8 mouse cellular contexts compared by ENCODE assay signal in genomic region chr9:43210771-43211450, GRCm38 (mm10). TPM values are rescaled to one million over a fixed set of nuclear protein-coding genes. Genes with fewer than 3 reads are reported as not detected.
DNase-seq lines count a peak whose midpoint lies in the region; ATAC-seq and TF ChIP-seq lines count a peak whose summit lies in the region.

No protein-coding gene starts in this region.

- H3K36me3 ChIP-seq in forebrain, embryonic 12.5 days (replicated peaks), result no peaks in the 10 kb centered on the region
- H3K36me3 ChIP-seq in forebrain, embryonic 16.5 days (ENCODE audit: control insufficient read depth, insufficient read depth), result no peaks in the 10 kb centered on the region
- no peaks in the 10 kb centered on the region for H3K36me3 ChIP-seq in hindbrain, embryonic 16.5 days (ENCODE audit: control insufficient read depth, insufficient read depth, low read length)
- H3K36me3 ChIP-seq in midbrain, embryonic 16.5 days (ENCODE audit: control insufficient read depth, insufficient read depth, low read length), result no peaks in the 10 kb centered on the region

- H3K9me3 ChIP-seq in forebrain, embryonic 12.5 days, result no peaks in the 10 kb centered on the region
- no peaks in the 10 kb centered on the region for H3K9me3 ChIP-seq in forebrain, embryonic 16.5 days (ENCODE audit: control insufficient read depth, low read length)
- H3K9me3 ChIP-seq in hindbrain, embryonic 16.5 days (ENCODE audit: control insufficient read depth, low read length), result no peaks in the 10 kb centered on the region
- no peaks in the 10 kb centered on the region for H3K9me3 ChIP-seq in midbrain, embryonic 16.5 days (replicated peaks; ENCODE audit: control insufficient read depth, low read length, poor library complexity, severe bottlenecking)

- H3K4me3 ChIP-seq in forebrain, embryonic 12.5 days (replicated peaks), result no peak overlapping the region
- H3K4me3 ChIP-seq in forebrain, embryonic 16.5 days (replicated peaks; ENCODE audit: low read length), result no peak overlapping the region
- H3K4me3 ChIP-seq in bone marrow, adult 2 months (replicated peaks; ENCODE audit: control insufficient read depth, low read depth, low read length), result no peak overlapping the region
- no peak overlapping the region for H3K4me3 ChIP-seq in hindbrain, embryonic 16.5 days (ENCODE audit: low read length)
- no peak overlapping the region for H3K4me3 ChIP-seq in midbrain, embryonic 16.5 days (ENCODE audit: low read depth, low read length)

- peaks cover 12% of the 10 kb centered on the region for H3K4me1 ChIP-seq in forebrain, embryonic 12.5 days
- peaks cover 15% of the 10 kb centered on the region for H3K4me1 ChIP-seq in forebrain, embryonic 16.5 days (replicated peaks; ENCODE audit: control insufficient read depth, insufficient read depth, low read length)
- H3K4me1 ChIP-seq in bone marrow, adult 2 months (ENCODE audit: control insufficient read depth, insufficient read depth, low read length), result no peaks in the 10 kb centered on the region
- H3K4me1 ChIP-seq in hindbrain, embryonic 16.5 days (ENCODE audit: control insufficient read depth, insufficient read depth, low read depth, low read length), result peaks cover 2% of the 10 kb centered on the region; the same call in 1 of the 2 replicates
- H3K4me1 ChIP-seq in midbrain, embryonic 16.5 days (ENCODE audit: control insufficient read depth, insufficient read depth, low read length), result 0 out of 2 replicates have a peak, but pooled peaks cover 8% of the 10 kb centered on the region

- 37% methylated on average over 11 of the region's 11 CpGs for WGBS in forebrain, embryonic 12.5 days
- 30% methylated on average over 11 of the region's 11 CpGs for WGBS in forebrain, embryonic 16.5 days
- 23% methylated on average over 11 of the region's 11 CpGs for WGBS in bone marrow, adult 2 months
- 29% methylated on average over 11 of the region's 11 CpGs for WGBS in hindbrain, embryonic 16.5 days
- 25% methylated on average over 11 of the region's 11 CpGs for WGBS in midbrain, embryonic 16.5 days

- H3K4me2 ChIP-seq in forebrain, embryonic 12.5 days, result no peak overlapping the region
- no peak overlapping the region for H3K4me2 ChIP-seq in forebrain, embryonic 16.5 days (ENCODE audit: low read length)
- no peak overlapping the region for H3K4me2 ChIP-seq in hindbrain, embryonic 16.5 days (ENCODE audit: low read length)
- H3K4me2 ChIP-seq in midbrain, embryonic 16.5 days (ENCODE audit: low read length), result no peak overlapping the region

- no peak overlapping the region for H3K27ac ChIP-seq in forebrain, embryonic 12.5 days
- no peak overlapping the region for H3K27ac ChIP-seq in forebrain, embryonic 16.5 days (ENCODE audit: low read length)
- H3K27ac ChIP-seq in bone marrow, adult 2 months (ENCODE audit: control insufficient read depth, insufficient read depth, low read depth, low read length, poor library complexity), result no peak overlapping the region
- H3K27ac ChIP-seq in hindbrain, embryonic 16.5 days (ENCODE audit: low read depth, low read length), result no peak overlapping the region
- no peak overlapping the region for H3K27ac ChIP-seq in midbrain, embryonic 16.5 days (ENCODE audit: low read length)

- peak; percentile 28 to 61 for DNase-seq in left cerebral cortex, postnatal 14 days (ENCODE audit: low spot score in 2 of 2)
- DNase-seq in thymus, postnatal 25 days, result peak; percentile 25

- H3K27me3 ChIP-seq in forebrain, embryonic 12.5 days, result peaks cover 35% of the 10 kb centered on the region
- peaks cover 6% of the 10 kb centered on the region for H3K27me3 ChIP-seq in forebrain, embryonic 16.5 days (replicated peaks; ENCODE audit: control insufficient read depth, insufficient read depth, low read length)
- H3K27me3 ChIP-seq in hindbrain, embryonic 16.5 days (replicated peaks; ENCODE audit: control insufficient read depth, insufficient read depth, low read length), result peaks cover 5% of the 10 kb centered on the region
- peaks cover 2% of the 10 kb centered on the region for H3K27me3 ChIP-seq in midbrain, embryonic 16.5 days (ENCODE audit: control insufficient read depth, insufficient read depth, low read depth, low read length)

- TF ChIP-seq POLR2A in bone marrow, adult 2 months (IDR thresholded peaks at IDR 0.05; ENCODE audit: borderline replicate concordance, control insufficient read depth, low read depth, low read length), result no peak

- TF ChIP-seq CTCF in bone marrow, adult 2 months (IDR thresholded peaks at IDR 0.05; ENCODE audit: control insufficient read depth, insufficient read depth, low read length), result peak; percentile 24; the same call in 1 of the 2 replicates

- intact Hi-C loops in left cerebral cortex, postnatal 14 days (cut with DNase I), result loop anchor here (1.0 to 2.0 kb wide), 2 partner anchors 69 to 210 kb away; no protein-coding TSS in a partner anchor

- ATAC-seq in forebrain, embryonic 12.5 days (ENCODE audit: low FRiP score), result peak; percentile 51; the same call in 1 of the 2 replicates
- no peak for ATAC-seq in forebrain, embryonic 16.5 days
- peak; percentile 57; the same call in 1 of the 2 replicates for ATAC-seq in frontal cortex, adult (ENCODE audit: low TSS enrichment)
- peak; percentile 73 for ATAC-seq in hindbrain, embryonic 16.5 days
- peak; percentile 66 for ATAC-seq in midbrain, embryonic 16.5 days

- peak overlapping the region; percentile 17; the same call in 1 of the 2 replicates for H3K9ac ChIP-seq in forebrain, embryonic 12.5 days
- H3K9ac ChIP-seq in forebrain, embryonic 16.5 days (replicated peaks; ENCODE audit: low read depth, low read length), result no peak overlapping the region
- H3K9ac ChIP-seq in hindbrain, embryonic 16.5 days (ENCODE audit: low read depth, low read length), result no peak overlapping the region
- 0 out of 2 replicates have a peak overlapping the region, but pooled peaks have one; percentile 25 for H3K9ac ChIP-seq in midbrain, embryonic 16.5 days (ENCODE audit: low read depth, low read length)

RNA-seq across cellular contexts. Expression of gene Pou2f3, which starts 0.7 kb away (rescaled TPM):
- not detected in 2 replicates for polyA plus RNA-seq in forebrain, embryonic 12.5 days (2016; fragmentation: Nextera tagmentation; extraction: Ambion mirVana)
- not detected in 2 replicates for polyA plus RNA-seq in forebrain, embryonic 16.5 days (2015; fragmentation: Nextera tagmentation; extraction: Ambion mirVana)
- 0.77 TPM in 1 of 2 replicates, not detected in the other for polyA plus RNA-seq in bone marrow, adult 2 months (2011; ENCODE audit: insufficient read depth, insufficient read length, low replicate concordance, missing spikeins)
- 0.11 TPM in 1 of 2 replicates, not detected in the other for polyA plus RNA-seq in hindbrain, embryonic 16.5 days (2015; fragmentation: Nextera tagmentation; extraction: Ambion mirVana)
- not detected for total RNA-seq in left cerebral cortex, postnatal 14 days (2021)
- polyA plus RNA-seq in midbrain, embryonic 16.5 days (2015; fragmentation: Nextera tagmentation; extraction: Ambion mirVana), result 0.07 TPM in 1 of 2 replicates, not detected in the other

RNA-seq across cellular contexts. Expression of gene Oaf, which starts 28.8 kb away (rescaled TPM):
- 21.9 and 25.6 TPM in 2 replicates for polyA plus RNA-seq in forebrain, embryonic 12.5 days (2016; fragmentation: Nextera tagmentation; extraction: Ambion mirVana)
- 5.7 and 10.5 TPM in 2 replicates for polyA plus RNA-seq in forebrain, embryonic 16.5 days (2015; fragmentation: Nextera tagmentation; extraction: Ambion mirVana)
- polyA plus RNA-seq in bone marrow, adult 2 months (2011; ENCODE audit: insufficient read depth, insufficient read length, low replicate concordance, missing spikeins), result 15.8 and 17.9 TPM in 2 replicates
- 4.1 and 7.0 TPM in 2 replicates for polyA plus RNA-seq in hindbrain, embryonic 16.5 days (2015; fragmentation: Nextera tagmentation; extraction: Ambion mirVana)
- 10 to 100 TPM; 13.6 to 14.2 TPM for total RNA-seq in left cerebral cortex, postnatal 14 days (2021)
- 3.2 and 5.8 TPM in 2 replicates for polyA plus RNA-seq in midbrain, embryonic 16.5 days (2015; fragmentation: Nextera tagmentation; extraction: Ambion mirVana)

Comparison
In these comparisons a context has a peak if more than half of its experiments do, and no peak if none do; other contexts are left out.
1. H3K9ac ChIP-seq: peak in forebrain, embryonic 12.5 days (single experiment) and midbrain, embryonic 16.5 days (single experiment); none in forebrain, embryonic 16.5 days (single experiment) and hindbrain, embryonic 16.5 days (single experiment).